Mouse (Mus musculus) C2C12 (cell line): ENCODE data around the gene Rhbdl1. TPM values are rescaled to one million over a fixed set of nuclear protein-coding genes. Genes with fewer than 3 reads are reported as not detected.
A peak's percentile ranks its signal among the peaks of the same experiment; 100 is the strongest.

Experiments used
- H3K27me3 ChIP-seq: one replicate; pipeline ENCODE4 v1.6.1; 2011; ENCODE audit not compliant: control insufficient read depth, insufficient read depth, insufficient read length
- H3K36me3 ChIP-seq: one replicate; pipeline ENCODE4 v1.6.1; 2011; ENCODE audit not compliant: control insufficient read depth, insufficient read depth
- H3K4me3 ChIP-seq: one replicate; pipeline ENCODE4 v1.5.1; 2011; ENCODE audit warnings: mild to moderate bottlenecking, control low read depth; ENCODE audit not compliant: poor library complexity, insufficient read depth, severe bottlenecking
- H3K79me2 ChIP-seq: one replicate; pipeline ENCODE4 v1.6.1; 2011; ENCODE audit not compliant: control insufficient read depth, insufficient read depth
- H3K79me3 ChIP-seq: one replicate; pipeline ENCODE4 v1.6.1; 2011; ENCODE audit warnings: low read depth, control low read depth
- H3ac ChIP-seq: one replicate; pipeline ENCODE3; 2011; ENCODE audit warnings: low read depth; ENCODE audit not compliant: control insufficient read depth, insufficient read length
- CEBPB ChIP-seq: IDR thresholded peaks from one replicate; pipeline ENCODE4 v1.6.1; 2011; ENCODE audit warnings: low read depth, mild to moderate bottlenecking, control low read depth, moderate library complexity
- CTCF ChIP-seq: IDR thresholded peaks from one replicate; pipeline ENCODE4 v1.5.1; 2011; ENCODE audit not compliant: control insufficient read depth, insufficient read depth, insufficient read length
- FOSL1 ChIP-seq: IDR thresholded peaks from one replicate; pipeline ENCODE4 v1.8.0; 2011; ENCODE audit warnings: mild to moderate bottlenecking, low read length; ENCODE audit not compliant: poor library complexity, insufficient read depth, severe bottlenecking
- MAX ChIP-seq: IDR thresholded peaks from one replicate; pipeline ENCODE4 v1.6.1; 2011; ENCODE audit warnings: mild to moderate bottlenecking, control low read depth
- MYOD1 ChIP-seq: IDR thresholded peaks from one replicate; pipeline ENCODE4 v1.6.1; 2011; ENCODE audit warnings: low read depth; ENCODE audit not compliant: control insufficient read depth, insufficient read length
- MYOG ChIP-seq: IDR thresholded peaks from one replicate; pipeline ENCODE4 v1.6.1; 2011; ENCODE audit not compliant: control insufficient read depth, insufficient read length; ENCODE audit errors: extremely low read depth
- USF1 ChIP-seq: IDR thresholded peaks from one replicate; pipeline ENCODE4 v1.6.1; 2011; ENCODE audit warnings: low read depth, mild to moderate bottlenecking, control low read depth, moderate library complexity
- polyA plus RNA-seq: library from polyadenylated mRNA; unstranded; fragments of >200 nt; fragmentation: generic; extraction: Trizol; gene quantifications from one replicate; pipeline ENCODE4 v1.2.1, GENCODE M21; 2012; ENCODE audit warnings: missing spikeins

The Rhbdl1 gene
- polyA plus RNA-seq, 1 experiment, result 0.40 TPM

DNA sequence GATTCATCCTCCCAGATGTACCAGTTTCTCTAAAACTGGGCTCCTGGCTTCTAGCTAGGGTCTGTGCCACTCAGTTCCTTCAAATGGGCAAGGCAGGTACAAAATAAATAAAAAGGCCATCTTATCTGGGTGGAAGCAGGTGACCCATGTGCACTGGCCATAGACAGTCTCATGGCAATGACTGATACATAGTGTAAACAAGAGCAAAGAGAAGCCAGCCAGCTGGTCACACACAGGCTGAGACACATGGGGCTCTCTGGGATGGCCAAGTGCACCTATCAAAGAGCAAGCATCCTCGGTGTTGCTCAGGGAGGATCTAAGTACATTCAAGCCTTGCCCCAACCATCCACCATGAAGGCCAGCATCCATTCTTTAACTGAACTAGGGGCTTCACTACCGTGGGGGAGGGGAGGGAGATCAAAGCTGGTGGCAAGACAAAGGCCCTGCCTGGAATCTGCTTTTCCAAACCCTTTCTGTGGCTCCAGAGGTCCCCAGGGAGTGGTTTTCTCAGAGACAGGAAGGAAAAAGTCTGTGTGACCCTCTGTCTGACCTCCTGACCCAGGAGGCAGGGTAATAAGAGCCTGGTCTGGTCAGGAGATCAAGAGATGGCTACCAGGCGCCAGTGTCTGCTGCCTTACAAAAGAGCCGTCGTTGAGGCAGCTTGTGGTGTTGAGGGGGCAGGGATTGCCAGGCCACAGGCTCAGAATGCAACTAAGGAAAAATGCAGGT lies 44.0 kb upstream of the Rhbdl1 start:
- Histone ChIP-seq H3K79me3 (no peaks in the 10 kb centered on the region), H3K4me3 (no peak overlapping the region), H3K27me3 (no peaks in the 10 kb centered on the region), H3ac (no peak overlapping the region), H3K79me2 (peaks cover 6% of the 10 kb centered on the region), H3K36me3 (peaks cover 17% of the 10 kb centered on the region)
- TF ChIP-seq CEBPB, result no peak
- no peak for TF ChIP-seq MYOD1
- no peak for TF ChIP-seq MYOG
- no peak for TF ChIP-seq MAX
- TF ChIP-seq USF1, result no peak
- TF ChIP-seq FOSL1, result no peak
- no peak for TF ChIP-seq CTCF

DNA sequence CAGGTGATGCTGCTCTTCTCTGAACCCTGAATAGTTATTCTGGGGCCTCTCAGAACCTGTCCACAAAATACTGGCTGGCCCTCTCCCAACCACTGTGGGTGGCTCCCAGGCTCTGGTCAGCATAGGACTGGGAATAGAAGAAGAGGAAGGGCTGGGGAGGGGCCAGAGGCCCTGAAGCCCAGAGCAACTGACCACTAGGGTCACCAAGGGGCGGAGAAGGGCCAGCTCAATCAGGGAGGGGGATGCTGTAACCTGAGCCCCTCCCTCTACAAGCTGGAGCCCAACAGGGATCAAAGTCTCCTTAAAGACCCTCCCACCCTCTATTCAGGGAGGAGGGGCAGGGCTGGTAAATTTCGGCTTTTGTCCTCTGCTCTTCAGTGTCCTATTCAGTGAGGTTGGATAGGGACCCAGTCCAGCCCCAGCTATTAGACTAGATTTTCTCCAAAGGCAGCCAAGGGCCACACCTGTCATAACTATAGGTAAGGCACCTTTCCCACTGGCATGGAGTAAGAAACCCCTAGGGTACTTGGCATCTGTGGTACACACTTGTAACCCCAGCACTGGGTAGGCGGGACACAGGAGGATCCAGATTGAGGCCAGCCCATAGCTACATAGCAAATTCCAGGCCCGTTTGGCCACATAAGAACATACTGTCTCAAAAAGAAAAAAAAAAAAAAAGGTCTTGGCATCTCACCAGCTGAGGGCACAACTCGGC lies 43.3 kb upstream of the Rhbdl1 start, which contains the start of gene Wfikkn1:
Gene Wfikkn1, minus strand, starts transcription at position 663 of the 715 bp plus-strand sequence.
- Histone ChIP-seq H3K27me3 (no peaks in the 10 kb centered on the region), H3K36me3 (peaks cover 17% of the 10 kb centered on the region), H3K79me2 (peaks cover 8% of the 10 kb centered on the region), H3ac (no peak within 1 kb of the TSS), H3K4me3 (no peak within 1 kb of the TSS), H3K79me3 (no peaks in the 10 kb centered on the region)
- no peak for TF ChIP-seq MYOG
- TF ChIP-seq FOSL1, result no peak
- TF ChIP-seq MYOD1, result no peak
- no peak for TF ChIP-seq CTCF
- no peak for TF ChIP-seq CEBPB
- no peak for TF ChIP-seq USF1
- no peak for TF ChIP-seq MAX

- no peaks in the 10 kb centered on the region for H3K79me3 ChIP-seq
- H3K4me3 ChIP-seq, result no peak overlapping the region
- TF ChIP-seq CEBPB (no peak), MYOD1 (no peak), MAX (no peak), CTCF (no peak), FOSL1 (no peak), MYOG (no peak), USF1 (no peak)
- H3K79me2 ChIP-seq, result peaks cover 8% of the 10 kb centered on the region
- H3ac ChIP-seq, result no peak overlapping the region
- H3K36me3 ChIP-seq, result peaks cover 17% of the 10 kb centered on the region
- H3K27me3 ChIP-seq, result no peaks in the 10 kb centered on the region
Measured at GRCm38 (mm10) chr17:25879750-25880149, 42.7 kb upstream of the Rhbdl1 start.

DNA sequence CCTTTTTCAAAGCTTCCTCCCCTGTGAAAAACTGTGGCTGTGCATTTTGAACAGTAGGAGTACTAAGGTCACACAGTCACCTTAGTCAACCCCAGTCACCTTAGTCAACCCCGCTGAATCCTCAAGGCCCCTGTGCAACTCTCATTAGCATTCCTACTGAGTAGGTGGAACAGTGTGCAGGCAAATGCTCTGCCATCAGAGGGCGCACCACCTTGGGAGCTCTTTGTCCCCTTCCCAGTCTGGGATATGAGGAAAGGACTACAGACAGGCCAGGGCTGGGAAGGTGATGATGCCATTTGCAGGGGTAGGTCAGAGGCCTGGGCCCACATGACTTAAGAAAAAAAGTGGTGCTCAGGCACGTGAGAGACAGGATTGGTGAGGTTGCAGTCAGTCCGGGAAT lies 42.2 kb upstream of the Rhbdl1 start:
- Histone ChIP-seq H3K27me3 (no peaks in the 10 kb centered on the region), H3K4me3 (no peak overlapping the region), H3ac (no peak overlapping the region), H3K79me3 (no peaks in the 10 kb centered on the region), H3K36me3 (peaks cover 17% of the 10 kb centered on the region), H3K79me2 (peaks cover 8% of the 10 kb centered on the region)
- peak; percentile 38 for TF ChIP-seq CTCF
- no peak for TF ChIP-seq MYOG
- TF ChIP-seq FOSL1, result no peak
- no peak for TF ChIP-seq CEBPB
- TF ChIP-seq USF1, result no peak

GRCm38 (mm10) chr17:25878611-25879180 lies 41.6 kb upstream of the Rhbdl1 start:
- Histone ChIP-seq H3K79me2 (peaks cover 8% of the 10 kb centered on the region), H3K4me3 (no peak overlapping the region), H3ac (no peak overlapping the region), H3K27me3 (no peaks in the 10 kb centered on the region), H3K79me3 (no peaks in the 10 kb centered on the region), H3K36me3 (peaks cover 14% of the 10 kb centered on the region)
- TF ChIP-seq MAX (no peak), FOSL1 (no peak), CTCF (no peak), MYOG (no peak), USF1 (no peak), CEBPB (no peak), MYOD1 (no peak)
